Mouse (Mus musculus) testis, adult 2 months (tissue): ENCODE data around the gene Slc26a10.

Experiments used
- CTCF ChIP-seq: fragments of 200-500 bp; IDR thresholded peaks from 2 replicates; pipeline ENCODE4 v1.5.1; 2012; ENCODE audit warnings: low read depth, mild to moderate bottlenecking, inconsistent platforms, low read length, moderate library complexity; ENCODE audit not compliant: control insufficient read depth, insufficient read depth, insufficient replicate concordance
- POLR2A ChIP-seq: fragments of 200-500 bp; IDR thresholded peaks from 2 replicates; pipeline ENCODE4 v1.6.1; 2012; ENCODE audit warnings: low read depth, mild to moderate bottlenecking, inconsistent platforms, low read length, moderate library complexity; ENCODE audit not compliant: control insufficient read depth

- TF ChIP-seq CTCF (no peak), POLR2A (no peak)
Observed at GRCm38 (mm10) chr10:127177235-127177634, 3.2 kb downstream of the Slc26a10 start.
